Mouse (Mus musculus): ENCODE results near the gene Prrt4. TPM values are rescaled to one million over a fixed set of nuclear protein-coding genes. Genes with fewer than 3 reads are reported as not detected.

Prrt4 gene
- total RNA-seq, 2 experiments from 2014 or later, result not detected

- no peak for ATAC-seq (replicated peaks; ENCODE audit: poor library complexity)
These were observed 18.6 kb downstream of the Prrt4 start for GRCm38 (mm10) chr6:29160786-29161185.

DNA sequence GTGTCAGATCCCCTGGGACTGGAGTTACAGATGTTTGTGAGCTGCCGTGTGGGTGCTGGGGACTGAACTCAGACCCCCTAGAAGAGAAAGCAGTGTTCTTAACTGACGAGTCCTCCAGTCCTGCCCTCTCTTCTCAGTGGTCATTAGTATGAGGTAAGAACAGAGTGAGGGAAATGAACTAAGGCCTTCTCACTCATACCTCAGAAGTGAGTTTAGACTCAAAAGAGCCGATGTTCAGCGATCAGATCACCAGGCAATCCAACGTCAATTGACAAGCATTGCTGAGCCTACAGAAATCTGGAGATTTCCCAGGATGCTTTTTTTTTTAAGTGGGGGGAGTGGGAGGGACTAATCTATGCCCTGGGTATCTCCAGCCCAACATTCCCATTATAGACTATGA, 23.1 kb downstream of the Prrt4 start:
- no peak for ATAC-seq (replicated peaks; ENCODE audit: poor library complexity)

DNA sequence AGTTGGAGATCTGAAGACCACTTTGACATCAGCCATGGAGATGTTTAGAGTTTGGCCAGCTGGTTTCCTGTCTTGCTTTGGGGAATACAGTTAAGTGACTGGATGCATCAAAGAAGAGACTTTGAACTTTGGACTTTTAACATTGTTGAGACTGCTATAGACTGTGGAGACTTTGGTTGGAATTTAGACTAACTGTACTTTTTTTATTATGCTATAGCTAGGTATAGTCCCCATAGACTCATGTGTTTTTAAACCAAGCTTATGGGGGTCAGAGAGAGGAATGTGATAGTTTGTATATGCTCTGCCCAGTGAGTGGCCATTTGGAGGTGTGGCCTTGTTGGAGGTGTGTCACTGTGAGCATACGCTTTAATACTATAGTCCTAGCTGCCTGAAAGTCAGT, 29.4 kb downstream of the Prrt4 start:
- no peak for ATAC-seq (replicated peaks; ENCODE audit: poor library complexity)

- no peak for ATAC-seq (replicated peaks; ENCODE audit: poor library complexity)
These were observed 31.9 kb downstream of the Prrt4 start for GRCm38 (mm10) chr6:29147407-29148010.

- no peak for ATAC-seq (replicated peaks; ENCODE audit: poor library complexity)
These were observed 32.7 kb downstream of the Prrt4 start for GRCm38 (mm10) chr6:29146641-29147040.

GRCm38 (mm10) chr6:29145456-29146307, 33.7 kb downstream of the Prrt4 start:
- no peak for ATAC-seq (replicated peaks; ENCODE audit: poor library complexity)

GRCm38 (mm10) chr6:29144971-29145370, 34.4 kb downstream of the Prrt4 start:
- no peak for ATAC-seq (replicated peaks; ENCODE audit: poor library complexity)

- ATAC-seq (replicated peaks; ENCODE audit: poor library complexity), result peak; percentile 79
These were observed 35.8 kb downstream of the Prrt4 start for GRCm38 (mm10) chr6:29143608-29144007.

DNA sequence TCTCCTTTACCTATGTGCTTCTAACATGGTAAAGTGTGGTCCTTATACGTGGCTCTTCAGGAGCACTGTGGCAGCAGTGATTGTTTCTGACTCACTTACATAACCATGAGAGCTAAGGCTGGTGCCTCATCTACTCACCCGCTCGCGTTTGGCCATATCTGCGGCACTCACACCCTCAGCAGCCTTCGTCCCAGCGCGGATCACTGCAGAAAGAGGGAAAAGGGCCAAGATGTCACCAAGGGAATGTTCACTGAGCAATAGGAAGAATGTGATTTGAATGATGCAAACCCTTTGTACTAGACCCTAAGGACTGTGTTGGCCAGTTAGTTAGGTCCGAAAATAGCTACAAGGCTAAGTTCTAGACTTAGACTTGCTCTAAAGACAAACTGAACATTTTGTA, 41.9 kb downstream of the Prrt4 start:
- ATAC-seq (replicated peaks; ENCODE audit: poor library complexity), result no peak

- ATAC-seq (replicated peaks; ENCODE audit: poor library complexity), result no peak
These were observed 46.3 kb downstream of the Prrt4 start for GRCm38 (mm10) chr6:29133100-29133499.

DNA sequence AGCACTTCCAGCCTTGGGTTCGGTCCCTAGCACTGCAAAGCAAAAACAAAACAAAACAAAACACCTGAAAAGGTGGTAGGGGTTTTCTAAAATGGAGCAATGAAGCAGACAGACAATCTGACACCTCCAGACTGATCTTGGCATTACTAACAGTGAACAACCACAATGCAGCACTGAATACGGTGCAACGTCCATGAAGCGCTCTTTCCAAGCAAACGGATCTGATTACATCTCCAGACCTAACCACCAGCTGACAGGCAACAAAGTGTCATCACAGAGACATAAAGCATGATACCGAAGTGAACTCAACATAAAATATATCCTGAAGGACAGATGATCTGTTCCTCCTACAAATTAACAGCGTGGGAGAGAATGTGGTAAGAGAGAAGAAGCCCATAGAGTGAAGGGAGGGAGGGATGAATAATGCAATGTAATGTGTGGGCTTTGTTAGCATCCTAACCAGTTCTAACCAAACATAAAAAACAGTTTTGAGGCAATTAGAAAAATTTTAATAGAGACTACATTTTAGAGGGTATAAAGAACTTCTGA, 52.4 kb downstream of the Prrt4 start:
- no peak for ATAC-seq (replicated peaks; ENCODE audit: poor library complexity)

DNA sequence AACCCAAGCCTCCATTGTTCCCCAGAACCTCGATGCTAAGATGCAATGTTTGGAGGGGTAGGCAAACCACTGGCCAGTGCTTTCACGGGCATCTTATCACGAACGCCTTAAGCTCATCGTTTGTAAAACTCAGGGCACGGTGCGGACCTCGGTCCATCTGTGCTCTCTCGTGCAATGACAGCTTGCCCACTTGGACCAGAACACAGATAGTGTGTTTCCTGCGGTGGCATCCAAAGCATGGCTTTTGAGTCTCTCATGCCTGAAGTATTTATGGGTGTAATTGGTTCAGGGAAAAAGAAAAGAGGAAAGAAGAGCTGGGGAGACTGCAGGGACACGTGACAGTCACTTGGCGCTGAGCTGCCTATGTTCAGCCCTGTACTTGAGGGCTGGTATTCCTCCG, 59.4 kb downstream of the Prrt4 start:
- ATAC-seq (replicated peaks; ENCODE audit: poor library complexity), result no peak

Other genes starting within 250 kb of the Prrt4 start
- gene Lep, start 119.4 kb downstream of the Prrt4 start, total RNA-seq (2015), result not detected in 2 replicates
- not detected in 2 replicates for gene Lep, start 119.4 kb downstream of the Prrt4 start, total RNA-seq (2017)
- gene Rbm28, start 14.6 kb downstream of the Prrt4 start, total RNA-seq (2015), result 46.3 and 59.0 TPM in 2 replicates
- 47.4 and 79.8 TPM in 2 replicates for gene Rbm28, start 14.6 kb downstream of the Prrt4 start, total RNA-seq (2017)
- 56.0 and 76.2 TPM in 2 replicates for gene Impdh1, start 36.8 kb upstream of the Prrt4 start, total RNA-seq (2015)
- 94.2 and 106 TPM in 2 replicates for gene Impdh1, start 36.8 kb upstream of the Prrt4 start, total RNA-seq (2017)
- 14.3 and 17.8 TPM in 2 replicates for gene Hilpda, start 92.9 kb upstream of the Prrt4 start, total RNA-seq (2015)
- 7.1 and 10.9 TPM in 2 replicates for gene Hilpda, start 92.9 kb upstream of the Prrt4 start, total RNA-seq (2017)
- gene Fam71f2, start 100.0 kb upstream of the Prrt4 start, total RNA-seq (2015), result 1.1 TPM in 1 of 2 replicates, not detected in the other
- 0.68 TPM in 1 of 2 replicates, not detected in the other for gene Fam71f2, start 100.0 kb upstream of the Prrt4 start, total RNA-seq (2017)
- gene Fam71f1, start 139.6 kb upstream of the Prrt4 start, total RNA-seq (2015), result not detected in 2 replicates
- not detected in 2 replicates for gene Fam71f1, start 139.6 kb upstream of the Prrt4 start, total RNA-seq (2017)
- 84.9 and 85.3 TPM in 2 replicates for gene Calu, start 168.5 kb upstream of the Prrt4 start, total RNA-seq (2015)
- gene Calu, start 168.5 kb upstream of the Prrt4 start, total RNA-seq (2017), result 211 TPM in 2 replicates
- gene Opn1sw, start 208.9 kb upstream of the Prrt4 start, total RNA-seq (2015), result not detected in 2 replicates
- gene Opn1sw, start 208.9 kb upstream of the Prrt4 start, total RNA-seq (2017), result not detected in 2 replicates
- not detected in 2 replicates for gene Ccdc136, start 216.7 kb upstream of the Prrt4 start, total RNA-seq (2015)
- gene Ccdc136, start 216.7 kb upstream of the Prrt4 start, total RNA-seq (2017), result 0.41 TPM in 1 of 2 replicates, not detected in the other

All from megakaryocyte progenitor cell, adult 5-6 weeks (primary cell).